Mouse (Mus musculus): Measurements from ENCODE around the gene Eddm3b.

GRCm38 (mm10) chr14:51101284-51101683, 12.9 kb upstream of the Eddm3b start:
- no peak for TF ChIP-seq CTCF (IDR thresholded peaks at IDR 0.05; ENCODE audit: low read depth)
- no peak for TF ChIP-seq EP300 (optimal IDR thresholded peaks at IDR 0.05)
